Mouse (Mus musculus) spleen, adult 2 months (tissue): ENCODE measurements around the gene Irgm1.

ENCODE experiments used
- CTCF ChIP-seq: fragments of 200-500 bp; IDR thresholded peaks from 2 replicates; pipeline ENCODE4 v1.5.1; 2011; ENCODE audit warnings: mild to moderate bottlenecking, inconsistent platforms; ENCODE audit not compliant: insufficient read depth, insufficient read length, insufficient replicate concordance; ENCODE audit errors: extremely low read depth
- POLR2A ChIP-seq: fragments of 200-500 bp; IDR thresholded peaks from 2 replicates; pipeline ENCODE4 v1.6.1; 2011; ENCODE audit warnings: low read depth, low read length, inconsistent platforms

DNA sequence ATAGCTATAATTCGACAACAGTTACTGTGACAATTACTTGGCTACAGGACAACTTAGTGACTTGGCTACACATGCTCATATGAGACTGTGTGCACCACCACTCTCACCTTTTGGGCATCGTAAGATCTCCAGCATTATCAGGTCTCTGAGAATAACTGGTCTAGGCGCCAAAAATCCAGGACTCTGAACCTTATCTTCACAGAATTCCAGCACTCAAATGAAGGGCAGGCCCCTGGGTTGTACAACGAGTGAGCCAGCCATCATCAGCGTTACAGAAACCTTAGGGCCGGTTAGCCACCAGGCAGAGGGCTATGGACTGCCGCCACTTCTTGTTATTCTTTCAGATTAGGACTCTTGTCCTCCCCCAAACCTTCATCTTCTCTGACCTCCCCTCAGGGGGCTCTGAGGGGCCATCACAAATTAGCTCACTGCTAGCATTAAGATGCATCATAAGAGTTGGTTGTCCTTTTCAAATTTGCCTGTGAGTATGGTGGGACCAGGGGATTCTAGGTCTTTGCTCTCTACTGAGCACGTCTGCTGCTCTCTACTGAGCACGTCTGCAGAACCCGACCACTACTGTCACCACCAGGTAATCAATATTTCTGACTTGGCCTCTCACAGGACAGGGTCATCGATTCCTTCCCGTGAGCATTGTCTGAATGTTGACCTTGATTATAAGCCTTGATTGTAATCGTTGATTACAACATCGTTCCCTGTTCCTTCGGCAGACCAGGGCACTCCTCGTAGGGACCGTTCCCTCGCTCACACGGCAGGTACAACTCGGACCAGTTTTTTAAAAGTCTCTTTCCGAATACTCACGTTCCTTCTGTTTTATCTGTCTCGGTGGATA is 18.6 kb downstream of the Irgm1 start:
- no peak for TF ChIP-seq POLR2A
- TF ChIP-seq CTCF, result no peak
